Mouse (Mus musculus): ENCODE measurements at regions not wholly inside any gene's neighbourhood (a gene's known extent, or its start where the extent isn't known, plus 50 kb on each side); places are given as distances from the start of the nearest gene placed in this dataset.
"Not testable (repeated sequence)": the region's sequence is repeated elsewhere in the genome, so short reads cannot be mapped to it uniquely, and the experiment has no call there.

GRCm38 (mm10) chr17:4890131-4890530 is 104.0 kb upstream of the Arid1b start:
- no peak for DNase-seq

GRCm38 (mm10) chr17:4891576-4891975 is 102.6 kb upstream of the Arid1b start:
- no peak for DNase-seq

DNA sequence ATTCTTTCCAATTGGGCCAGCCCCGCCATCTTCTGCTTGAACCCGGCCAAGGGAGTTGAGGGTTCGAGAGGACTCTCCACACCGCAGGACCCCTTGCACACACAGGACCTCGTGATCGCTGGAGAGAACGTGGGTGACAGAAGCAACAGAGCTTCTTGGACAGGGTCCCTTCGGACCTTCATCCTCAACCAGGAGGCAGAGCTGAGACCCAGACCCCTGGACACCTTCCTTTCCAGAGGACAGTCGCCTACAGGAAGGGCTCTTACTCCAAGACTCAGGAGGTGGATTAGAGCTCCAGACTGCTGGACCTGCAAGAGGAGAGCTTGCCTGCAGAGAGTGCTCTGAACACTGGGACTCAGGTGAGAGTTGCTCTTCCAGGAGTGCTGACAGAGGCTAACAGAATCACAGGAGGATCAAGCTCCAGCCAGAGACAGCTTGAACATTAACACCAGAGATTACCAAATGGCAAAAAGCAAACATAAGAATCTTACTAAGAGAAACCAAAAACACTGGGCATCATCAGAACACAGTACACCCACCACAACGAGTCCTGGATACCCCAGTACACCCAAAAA is 99.3 kb upstream of the Arid1b start:
- not testable (repeated sequence) for DNase-seq

GRCm38 (mm10) chr17:4903129-4903528 is 91.0 kb upstream of the Arid1b start:
- DNase-seq = no peak

DNA sequence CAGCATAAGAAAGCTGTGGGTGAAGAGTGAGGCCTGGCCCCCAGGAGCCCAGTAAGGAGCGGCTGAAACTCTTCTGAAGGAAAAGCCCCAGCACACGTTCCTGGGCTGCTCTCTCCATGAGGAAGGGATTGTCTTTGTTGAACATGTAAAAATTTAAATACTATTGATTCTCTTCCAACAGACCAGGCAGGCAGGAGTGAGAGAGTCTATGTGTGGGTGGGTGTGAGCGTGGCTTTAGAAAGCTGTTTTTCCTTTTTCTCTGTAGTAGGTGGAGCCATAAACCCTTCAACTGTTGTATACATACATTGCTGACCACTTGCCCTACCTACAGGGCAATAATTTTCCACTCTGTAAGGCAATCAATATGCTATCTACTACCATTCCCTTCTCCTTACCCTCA is 87.6 kb upstream of the Arid1b start:
- no peak for DNase-seq

DNA sequence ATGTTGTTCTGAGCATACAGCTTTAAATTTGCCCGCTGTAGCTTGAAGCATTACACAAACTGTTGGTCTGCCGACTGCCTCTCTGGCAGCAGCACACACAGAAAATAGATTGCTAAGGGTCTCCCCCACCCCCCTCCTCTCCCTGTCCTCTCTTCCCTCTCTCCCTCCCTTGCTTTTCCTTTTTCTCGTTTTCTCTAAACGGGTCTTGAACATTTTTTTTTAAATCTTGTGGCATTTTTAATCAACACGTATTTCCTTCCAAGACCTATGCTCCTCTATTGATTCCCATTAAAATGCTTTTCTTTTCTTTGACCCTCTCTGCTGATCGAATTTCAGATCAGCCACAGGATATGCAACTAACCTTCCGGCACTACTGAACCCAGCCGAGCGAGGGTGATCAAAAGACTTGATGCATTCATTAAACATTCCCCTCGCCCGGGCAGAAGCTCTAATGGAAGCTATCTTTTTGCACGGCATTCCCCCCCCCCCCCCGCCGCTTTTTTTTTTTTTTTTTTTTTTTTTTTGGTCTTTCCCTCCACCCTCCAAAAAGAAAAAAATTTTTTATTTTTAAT is 86.9 kb upstream of the Arid1b start:
- peak; percentile 76 for DNase-seq

DNA sequence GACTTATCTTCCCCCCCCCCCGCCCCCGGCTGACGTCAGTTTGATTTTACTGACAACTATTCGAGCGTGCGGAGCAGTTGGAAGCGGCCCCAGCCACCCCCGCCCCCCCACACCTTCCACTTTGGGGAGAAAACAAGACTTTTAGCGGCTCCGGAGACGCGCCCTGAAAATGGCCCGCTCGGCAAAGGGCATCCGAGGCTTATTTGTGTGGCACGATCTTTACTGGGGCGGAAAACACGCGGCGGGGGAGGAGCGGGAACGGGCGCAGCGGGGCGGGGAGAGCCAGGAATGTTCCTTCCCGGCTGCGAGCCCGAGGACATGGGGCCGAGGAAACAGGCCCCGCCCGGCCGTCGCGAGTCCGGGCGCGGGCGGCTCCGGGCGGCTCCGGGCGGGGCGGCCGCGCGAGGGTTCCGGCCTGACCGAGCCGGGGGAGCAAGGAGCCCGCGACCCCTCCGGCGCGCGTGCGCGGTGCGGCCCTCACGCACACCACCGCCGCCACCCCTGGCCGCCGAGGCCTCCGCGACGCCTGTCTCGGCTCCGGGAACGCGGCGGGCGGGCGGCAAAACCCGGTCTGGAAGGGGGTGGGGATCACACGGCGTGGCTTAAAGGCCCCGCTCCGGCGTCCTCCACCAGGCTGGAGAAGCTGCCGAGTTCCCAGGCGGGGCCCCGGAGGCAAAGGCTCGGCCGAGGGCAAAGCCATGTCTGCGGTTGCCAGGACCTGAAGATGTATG is 86.1 kb upstream of the Arid1b start:
- peak; percentile 95 for DNase-seq

DNA sequence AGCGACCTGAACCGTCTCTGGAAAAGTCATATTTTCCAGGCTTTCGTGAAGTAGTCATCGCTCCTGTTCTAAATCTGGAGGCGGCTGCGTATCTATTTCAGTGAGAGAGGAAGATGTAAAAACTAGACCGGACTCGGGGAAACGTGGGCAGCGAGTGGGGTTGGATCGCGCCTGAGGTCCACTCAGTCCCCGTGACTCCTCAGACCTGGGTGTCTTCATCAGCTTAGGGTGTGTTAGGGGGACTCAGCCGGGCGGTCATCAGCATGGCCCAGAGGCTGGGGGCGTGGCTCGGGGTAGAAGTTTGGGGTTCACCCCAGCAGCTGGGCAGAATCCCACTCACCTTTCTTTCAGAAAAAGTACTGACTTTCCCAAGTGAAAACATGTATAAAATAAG is 85.6 kb upstream of the Arid1b start:
- no peak for DNase-seq

- no peak for DNase-seq
These were observed 84.0 kb upstream of the Arid1b start for GRCm38 (mm10) chr17:4910182-4910581.

GRCm38 (mm10) chr17:4913001-4913400 is 81.1 kb upstream of the Arid1b start:
- no peak for DNase-seq

GRCm38 (mm10) chr17:4919866-4920495 is 74.2 kb upstream of the Arid1b start:
- no peak for DNase-seq

GRCm38 (mm10) chr17:4921121-4921520 is 73.0 kb upstream of the Arid1b start:
- DNase-seq = no peak

DNA sequence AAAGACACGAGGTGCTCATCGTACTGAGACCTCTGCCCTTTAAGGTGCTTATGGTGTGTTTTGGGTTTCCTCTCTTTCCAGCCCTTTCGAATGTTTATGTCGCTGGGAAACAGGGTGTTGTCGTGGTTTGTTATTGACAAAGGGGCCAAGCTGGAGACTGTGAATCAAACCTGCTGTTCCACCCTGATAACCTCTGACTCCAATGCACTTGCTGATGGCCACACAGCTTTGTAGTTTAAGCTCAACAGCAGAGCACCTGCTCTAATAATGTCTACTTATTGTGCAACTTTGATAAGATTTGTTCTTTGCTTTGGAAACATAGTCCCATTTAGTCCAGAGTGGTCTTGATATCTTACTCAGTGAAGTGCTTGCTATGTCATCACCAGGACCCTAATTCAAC is 65.5 kb upstream of the Arid1b start:
- no peak for DNase-seq

DNA sequence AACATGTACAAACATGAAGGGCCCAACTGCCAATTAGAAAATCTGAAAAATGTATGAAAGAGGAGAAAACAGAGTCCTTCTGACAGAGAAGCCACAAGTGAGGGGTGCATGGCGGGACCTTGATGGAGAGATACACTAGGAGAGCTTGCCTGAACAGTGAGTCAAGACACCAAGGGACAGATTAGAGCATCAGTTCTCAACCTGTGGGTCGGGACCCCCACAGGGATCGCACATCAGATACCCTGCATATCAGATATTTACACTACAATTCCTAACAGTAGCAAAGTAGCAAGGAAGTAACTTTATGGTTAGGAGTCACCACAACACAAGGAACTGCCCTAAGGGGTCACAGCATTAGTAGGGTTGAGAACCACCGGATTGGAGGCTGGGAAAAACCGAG is 58.9 kb upstream of the Arid1b start:
- DNase-seq = no peak

- no peak for DNase-seq
These were observed 53.5 kb upstream of the Arid1b start for GRCm38 (mm10) chr17:4940589-4940988.

- no peak for DNase-seq
These were observed 52.8 kb upstream of the Arid1b start for GRCm38 (mm10) chr17:4941286-4941800.

DNA sequence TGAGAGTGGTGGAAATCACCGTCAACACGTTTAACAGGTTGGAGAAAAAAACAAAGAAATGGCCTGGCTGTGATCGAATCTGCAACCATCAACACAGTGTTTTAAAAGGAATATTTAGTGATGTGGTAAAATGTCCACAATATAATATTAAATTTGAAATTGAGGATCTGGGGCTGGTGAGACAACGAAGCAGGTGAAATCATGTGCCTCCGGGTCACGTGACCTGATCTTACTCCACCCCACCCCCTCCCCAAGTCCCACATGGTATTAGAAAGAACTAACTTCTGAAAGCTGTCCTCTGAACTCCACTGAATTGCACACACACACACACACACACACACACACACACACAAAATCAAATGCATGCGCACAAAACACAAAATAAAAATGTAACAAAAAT is 51.3 kb upstream of the Arid1b start:
- DNase-seq = no peak
